Mouse (Mus musculus): ENCODE measurements at regions not wholly inside any gene's neighbourhood (a gene's known extent, or its start where the extent isn't known, plus 50 kb on each side); places are given as distances from the start of the nearest gene placed in this dataset.

- no peak for DNase-seq (ENCODE audit: low spot score in 2 of 2)
Measured at GRCm38 (mm10) chr14:29869930-29870329, 98.2 kb upstream of the Selenok start.

- DNase-seq (ENCODE audit: low spot score in 2 of 2) = no peak
Measured at GRCm38 (mm10) chr14:29876668-29877067, 91.4 kb upstream of the Selenok start.

GRCm38 (mm10) chr14:29877671-29878422, 90.3 kb upstream of the Selenok start:
- no peak for DNase-seq (ENCODE audit: low spot score in 2 of 2)

GRCm38 (mm10) chr14:29878423-29878800, 89.7 kb upstream of the Selenok start:
- no peak for DNase-seq (ENCODE audit: low spot score in 2 of 2)

GRCm38 (mm10) chr14:29879283-29879682, 88.8 kb upstream of the Selenok start:
- DNase-seq (ENCODE audit: low spot score in 2 of 2) = no peak

- DNase-seq (ENCODE audit: low spot score in 2 of 2) = no peak
Measured at GRCm38 (mm10) chr14:29882666-29883344, 85.3 kb upstream of the Selenok start.

GRCm38 (mm10) chr14:29895332-29895988, 72.6 kb upstream of the Selenok start:
- peak in 1 of 2 experiments; percentile 64 for DNase-seq (ENCODE audit: low spot score in 2 of 2)

GRCm38 (mm10) chr14:29895989-29896675, 72.0 kb upstream of the Selenok start:
- no peak for DNase-seq (ENCODE audit: low spot score in 2 of 2)

GRCm38 (mm10) chr14:29900931-29901330, 67.2 kb upstream of the Selenok start:
- no peak for DNase-seq (ENCODE audit: low spot score in 2 of 2)

GRCm38 (mm10) chr14:29903574-29903973, 64.5 kb upstream of the Selenok start:
- no peak for DNase-seq (ENCODE audit: low spot score in 2 of 2)

- no peak for DNase-seq (ENCODE audit: low spot score in 2 of 2)
Measured at GRCm38 (mm10) chr14:29904856-29905255, 63.3 kb upstream of the Selenok start.

GRCm38 (mm10) chr14:29909741-29910140, 58.4 kb upstream of the Selenok start:
- peak in 1 of 2 experiments; percentile 3 for DNase-seq (ENCODE audit: low spot score in 2 of 2)
